Mouse (Mus musculus): Measurements from ENCODE around the gene Exoc3l.

- no peak for TF ChIP-seq POLR2A (IDR thresholded peaks at IDR 0.05; ENCODE audit: borderline replicate concordance, extremely low read depth, low read depth, low read length)
- TF ChIP-seq CTCF (IDR thresholded peaks at IDR 0.05; ENCODE audit: insufficient read depth, low read length) = peak; percentile 94
Measured at GRCm38 (mm10) chr8:105290554-105291314, 5.2 kb downstream of the Exoc3l start.
